Mouse (Mus musculus): Measurements from ENCODE around the gene Tomm20. TPM values are rescaled to one million over a fixed set of nuclear protein-coding genes. Genes with fewer than 3 reads are reported as not detected.
A peak's percentile ranks its signal among the peaks of the same experiment; 100 is the strongest.
"Not testable (repeated sequence)": the region's sequence is repeated elsewhere in the genome, so short reads cannot be mapped to it uniquely, and the experiment has no call there.

Gene Tomm20
- total RNA-seq, 2 experiments from 2014 or later: 188 to 205 TPM

- DNase-seq: peak; percentile 76 to 87
Measured at GRCm38 (mm10) chr8:126884202-126884926, 61.3 kb downstream of the Tomm20 start.

- DNase-seq: no peak
Measured at GRCm38 (mm10) chr8:126883752-126884151, 61.9 kb downstream of the Tomm20 start.

GRCm38 (mm10) chr8:126882586-126882985 is 63.1 kb downstream of the Tomm20 start:
- not testable (repeated sequence) for DNase-seq

GRCm38 (mm10) chr8:126881641-126882140 is 64.0 kb downstream of the Tomm20 start:
- peak; percentile 67 to 74 for DNase-seq

Other genes with a start within 250 kb of the Tomm20 start
- 10 to 100 TPM; 13.1 to 14.2 TPM for gene Rbm34, start 25.2 kb upstream of the Tomm20 start, total RNA-seq (2021)
- gene Pard3, start 118.0 kb upstream of the Tomm20 start, total RNA-seq (2021): 10 to 100 TPM; 40.4 to 41.3 TPM